Mouse (Mus musculus): ENCODE data around the gene Farp2.
"Not testable (repeated sequence)": the region's sequence is repeated elsewhere in the genome, so short reads cannot be mapped to it uniquely, and the experiment has no call there.

The Farp2 gene

DNA sequence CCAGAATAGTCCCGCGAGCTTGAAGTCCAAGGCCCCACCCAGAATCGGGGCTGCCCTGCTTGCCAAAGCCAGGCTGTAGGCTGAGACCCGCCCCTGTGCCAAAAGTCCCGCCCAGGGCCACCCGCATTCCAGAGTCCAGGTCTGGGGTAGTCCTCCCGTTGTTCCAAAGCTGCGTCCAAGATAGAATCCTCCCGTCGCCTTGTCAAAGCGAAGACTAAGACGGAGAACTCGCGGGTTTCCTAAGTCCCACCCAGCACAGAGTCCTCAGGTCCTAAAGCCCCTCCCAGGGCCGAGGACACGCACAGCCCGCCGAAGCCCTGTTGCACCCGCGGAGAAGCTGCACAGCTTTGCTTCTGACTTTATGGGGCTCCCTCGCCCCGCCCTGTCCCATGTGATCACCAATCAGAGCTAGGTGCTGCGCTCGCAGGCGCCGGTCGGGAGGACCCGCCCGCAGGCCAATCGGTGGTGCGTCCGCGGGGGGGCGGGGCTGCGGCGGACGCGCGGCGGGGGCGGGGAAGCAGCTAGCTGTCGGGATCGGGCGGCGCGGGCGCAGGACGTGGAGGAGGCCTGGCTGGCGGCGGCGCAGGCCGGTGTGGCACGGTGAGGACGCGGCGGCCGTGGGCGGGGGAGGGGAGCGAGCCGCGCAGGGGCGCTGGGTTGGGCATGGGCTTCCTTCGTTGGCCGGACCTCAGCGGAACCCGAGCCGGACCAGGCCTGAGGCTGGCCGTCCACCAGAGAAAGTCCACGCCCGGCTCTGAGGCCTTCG lies at the start of gene Farp2:
Gene Farp2, plus strand, starts transcription at position 495 of the 766 bp plus-strand sequence.
- DNase-seq (ENCODE audit: low read depth, low spot score), result peak; percentile 87

DNA sequence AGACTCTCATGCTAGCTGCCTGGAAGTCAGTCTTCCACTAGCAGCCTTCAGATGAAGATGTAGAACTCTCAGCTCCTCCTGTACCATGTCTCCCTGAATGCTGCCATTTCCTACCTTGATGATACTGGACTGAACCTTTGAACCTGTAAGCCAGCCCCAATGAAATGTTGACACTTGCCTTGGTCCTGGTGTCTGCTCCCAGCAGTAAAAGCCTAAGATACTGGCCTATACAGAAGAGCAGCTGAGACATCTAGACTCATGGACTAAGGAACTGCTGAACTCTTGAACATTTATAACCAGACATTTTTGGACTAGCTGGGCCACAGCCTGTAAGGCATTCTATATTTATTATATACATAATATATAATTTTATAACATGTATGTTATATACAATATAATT lies 46.8 kb upstream of the Farp2 start:
- DNase-seq (ENCODE audit: low read depth, low spot score), result no peak

DNA sequence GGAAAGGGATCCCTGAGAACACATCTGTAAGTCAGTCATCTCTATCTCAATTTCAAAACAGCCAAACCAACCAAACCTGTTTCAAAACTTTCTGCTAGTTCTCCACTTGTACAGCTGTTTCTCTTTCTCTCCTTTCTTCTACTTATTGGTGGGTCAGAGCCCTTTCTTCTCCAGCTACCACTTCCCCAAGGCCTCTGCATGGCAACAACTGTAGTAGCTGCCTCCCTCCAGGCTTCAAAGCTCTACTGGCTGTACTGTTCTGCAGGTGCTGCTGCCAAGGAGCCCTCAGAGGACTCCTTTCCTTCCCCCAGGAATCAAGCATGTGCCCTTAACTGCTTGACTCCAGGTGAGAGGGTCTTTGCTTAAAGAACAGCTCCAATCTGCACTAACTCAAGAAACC lies 46.1 kb upstream of the Farp2 start:
- no peak for DNase-seq (ENCODE audit: low read depth, low spot score)

DNA sequence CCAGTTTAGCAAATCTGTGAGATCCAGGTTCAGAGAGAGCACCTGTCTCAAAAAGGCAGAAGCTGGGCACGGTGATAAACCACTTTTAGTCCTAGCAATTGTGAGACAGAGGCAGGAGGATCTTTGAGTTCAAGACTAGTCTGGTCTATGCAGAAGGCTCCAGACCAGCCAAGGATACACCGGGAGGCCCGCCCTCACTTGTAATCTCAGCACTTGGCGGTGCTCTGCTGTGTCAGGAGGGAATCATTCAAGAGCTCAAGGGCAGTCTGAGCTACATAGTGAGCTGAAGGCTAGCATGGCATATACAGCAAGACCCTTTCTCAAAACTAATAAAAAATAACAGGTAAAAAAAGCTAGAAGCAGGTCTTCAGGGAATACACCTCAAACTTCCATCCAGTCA lies 43.3 kb upstream of the Farp2 start:
- no peak for DNase-seq (ENCODE audit: low read depth, low spot score)

DNA sequence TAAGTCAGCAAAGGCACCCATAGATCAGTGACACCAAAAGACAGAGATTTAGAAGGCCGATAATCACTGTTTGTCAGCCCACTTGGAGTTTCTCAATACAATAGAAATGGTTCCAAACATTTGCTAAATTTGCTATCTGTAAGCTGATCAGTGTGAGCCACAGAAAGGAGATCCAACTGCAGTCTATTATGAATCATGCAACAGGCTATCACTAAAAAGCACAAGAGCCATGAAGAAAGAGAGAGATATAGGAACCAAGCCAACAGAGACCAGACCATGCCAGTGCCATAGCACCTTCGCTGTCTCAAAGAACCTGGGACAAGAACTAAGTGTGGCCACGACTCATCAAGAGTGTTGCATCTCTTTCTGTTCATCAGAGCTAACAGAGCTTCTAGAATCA lies 36.2 kb upstream of the Farp2 start:
- no peak for DNase-seq (ENCODE audit: low read depth, low spot score)

DNA sequence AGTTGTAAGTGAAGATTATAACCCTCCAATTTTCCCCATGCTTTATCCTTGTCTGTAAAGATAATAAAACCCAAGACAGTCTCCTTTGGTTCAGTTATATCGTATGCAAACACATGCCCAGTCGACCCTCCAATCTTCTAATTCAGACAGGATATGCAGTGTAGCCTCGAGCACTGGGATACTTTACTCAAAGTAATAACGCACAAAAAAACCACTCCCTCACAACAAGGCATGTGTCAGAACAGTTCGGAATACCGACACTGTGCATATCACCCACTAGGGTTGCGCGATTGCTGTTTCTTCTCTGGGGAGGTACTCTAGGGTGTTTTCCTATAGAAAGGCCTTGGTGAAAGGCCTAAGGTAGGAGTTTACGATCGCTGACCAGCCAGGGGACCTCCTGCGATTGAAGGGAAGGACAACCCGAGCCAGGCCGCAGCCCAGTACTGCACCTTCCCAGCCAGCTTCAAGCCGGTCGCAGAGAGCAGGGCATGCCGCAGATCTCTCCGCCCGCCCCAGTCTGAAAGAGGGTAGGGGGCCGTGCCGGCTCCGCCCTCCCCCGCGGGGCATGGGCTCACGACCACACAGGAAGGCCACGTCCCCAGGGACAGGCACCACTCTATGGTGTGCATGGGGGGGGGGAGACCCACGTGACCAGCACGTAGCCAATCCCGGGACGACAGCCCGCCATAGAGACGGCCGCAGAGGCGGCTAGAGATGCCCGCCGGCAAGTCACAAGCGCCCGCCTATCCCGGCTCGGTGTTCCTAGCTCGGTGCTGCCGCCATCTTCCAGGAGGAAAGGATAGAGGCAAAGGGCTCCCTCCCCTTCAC lies 33.9 kb upstream of the Farp2 start:
- peak; percentile 82 for DNase-seq (ENCODE audit: low read depth, low spot score)

DNA sequence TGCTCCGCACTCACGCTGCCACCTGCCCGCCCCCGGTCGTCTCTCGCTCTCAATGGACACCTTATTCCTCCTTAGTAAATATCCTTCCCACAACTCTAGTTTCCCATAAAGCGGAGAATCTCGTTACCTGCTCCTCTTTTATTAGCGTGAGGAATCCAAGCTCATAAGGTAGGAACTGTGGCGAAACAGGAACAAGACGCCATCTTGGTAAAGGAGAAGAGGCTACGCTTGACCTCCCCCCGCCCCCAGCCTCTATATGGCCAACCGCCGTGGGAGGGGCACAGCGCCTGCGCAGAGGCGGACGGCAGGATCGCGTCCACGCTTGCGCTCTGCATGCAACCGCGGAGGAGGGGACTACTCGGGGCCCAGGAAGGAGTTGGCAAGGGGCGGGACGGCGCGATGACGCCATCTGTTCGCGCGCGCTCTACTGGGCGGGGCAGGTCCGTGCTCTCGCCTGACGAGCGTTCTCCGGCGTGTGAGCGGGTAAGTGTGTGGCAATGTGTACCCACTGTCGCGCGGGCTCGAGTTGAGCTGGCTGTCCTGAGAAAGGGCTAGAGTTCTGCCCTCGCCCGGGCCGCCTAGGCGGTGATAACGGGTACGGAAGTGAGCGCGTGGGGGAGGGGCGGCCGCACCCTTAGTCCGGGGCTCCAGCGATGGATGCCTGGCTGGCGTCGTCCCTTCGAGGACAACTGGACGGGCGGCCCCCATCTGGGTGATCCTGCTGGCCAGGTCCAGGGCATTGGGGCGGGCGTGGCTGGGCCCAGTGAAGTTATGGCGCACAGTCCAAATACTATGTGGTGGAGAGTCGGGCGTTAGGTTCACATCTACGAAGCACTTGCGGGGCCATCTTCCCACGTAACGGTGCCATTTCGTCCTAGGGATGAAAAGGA lies 33.0 kb upstream of the Farp2 start, which contains the start of gene Hdlbp:
Gene Hdlbp, minus strand, starts transcription at position 230 of the 890 bp plus-strand sequence.
- DNase-seq (ENCODE audit: low read depth, low spot score), result peak; percentile 90

DNA sequence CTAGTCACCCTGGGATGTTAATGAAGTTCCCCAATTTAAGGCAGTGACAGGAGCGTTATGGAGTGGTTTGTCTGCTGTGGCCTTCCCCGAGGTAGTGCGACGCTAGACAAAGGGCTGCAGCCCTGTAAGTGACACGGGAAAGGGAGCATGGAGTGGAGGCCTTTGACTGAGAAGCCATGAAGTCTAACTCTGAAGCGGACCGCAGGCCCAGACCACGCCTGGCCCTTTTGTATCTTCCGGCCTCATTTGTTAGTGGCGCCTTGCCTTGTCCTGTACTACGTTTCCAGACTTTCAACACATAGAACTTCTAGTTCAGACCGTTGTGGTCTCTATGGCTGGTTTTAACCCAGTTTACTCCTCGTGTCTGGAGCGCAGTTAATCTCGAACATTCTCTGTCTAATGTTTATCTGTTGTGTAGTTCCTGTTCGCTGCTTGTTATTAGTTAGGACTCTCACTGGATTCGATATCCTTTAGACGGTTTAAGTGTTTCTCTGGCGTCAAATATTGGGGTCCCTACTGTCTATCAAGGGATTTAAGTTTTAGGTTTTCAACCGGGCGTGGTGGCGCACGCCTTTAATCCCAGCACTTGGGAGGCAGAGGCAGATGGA lies 32.3 kb upstream of the Farp2 start:
- DNase-seq (ENCODE audit: low read depth, low spot score), result peak; percentile 47

DNA sequence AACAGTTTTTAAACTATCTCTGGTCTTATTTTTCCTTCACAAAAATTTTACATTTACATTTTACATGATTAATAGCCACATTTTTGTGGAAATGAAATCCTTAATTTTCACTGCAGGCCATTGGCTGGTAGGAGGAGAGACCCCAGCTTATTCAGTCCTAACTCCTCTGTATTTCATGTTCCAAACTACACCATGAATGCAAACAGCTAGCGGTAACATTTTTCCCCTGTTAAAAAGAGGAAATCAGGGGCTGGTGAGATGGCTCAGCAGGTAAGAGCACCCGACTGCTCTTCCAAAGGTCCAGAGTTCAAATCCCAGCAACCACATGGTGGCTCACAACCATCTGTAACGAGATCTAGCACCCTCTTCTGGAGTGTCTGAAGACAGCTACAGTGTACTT lies 25.6 kb upstream of the Farp2 start:
- not testable (repeated sequence) for DNase-seq (ENCODE audit: low read depth, low spot score)

DNA sequence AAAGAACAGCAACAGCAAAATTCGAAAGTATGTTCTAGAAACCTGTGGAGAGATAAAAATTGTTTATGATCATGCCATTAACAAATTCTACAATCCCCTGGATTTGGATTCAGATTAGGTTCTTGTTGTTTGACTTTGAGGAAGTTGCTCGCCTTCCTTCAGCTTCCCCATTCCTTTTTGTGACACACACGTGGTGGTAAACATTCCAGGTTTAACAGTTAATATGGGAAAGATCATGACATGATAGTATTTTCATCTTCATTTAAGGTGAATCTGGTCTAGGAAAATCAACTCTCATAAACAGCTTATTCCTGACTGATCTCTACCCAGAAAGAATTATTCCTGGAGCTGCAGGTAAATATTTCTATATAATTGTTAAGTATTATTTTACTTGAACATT lies 16.6 kb upstream of the Farp2 start:
- DNase-seq (ENCODE audit: low read depth, low spot score), result no peak

DNA sequence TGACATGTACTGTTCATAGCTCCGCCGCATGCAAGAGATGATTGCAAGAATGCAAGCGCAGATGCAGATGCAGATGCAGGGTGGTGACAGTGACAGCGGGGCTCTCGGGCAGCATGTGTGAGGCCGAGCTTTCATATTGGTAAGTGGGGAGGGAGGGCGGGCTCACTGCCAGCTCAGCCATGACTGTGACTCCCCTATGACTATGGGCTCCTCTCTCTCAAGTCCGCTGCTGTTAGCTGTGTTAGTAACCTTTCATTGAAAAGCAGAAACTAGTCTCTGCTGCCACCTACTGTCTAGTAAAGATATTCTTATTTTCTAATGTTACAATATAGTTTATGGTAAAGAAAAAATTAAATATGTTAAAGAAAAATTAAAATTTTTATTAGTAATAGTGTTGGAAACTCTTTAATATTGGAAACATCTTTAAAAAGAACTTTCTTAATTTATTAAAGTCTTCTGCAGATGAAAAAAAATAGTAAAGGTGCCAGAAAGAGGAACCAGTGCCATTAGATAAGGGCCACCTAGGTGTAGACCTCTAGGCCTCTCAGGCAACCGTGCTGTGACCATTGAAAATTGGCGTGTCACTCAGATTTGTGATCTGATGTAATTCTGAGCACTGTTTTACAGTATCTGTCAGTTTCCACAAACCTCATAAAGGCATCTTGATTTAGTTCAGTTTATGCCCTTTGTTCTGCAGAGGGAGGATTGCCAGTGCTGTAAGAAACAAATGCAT lies 4.8 kb upstream of the Farp2 start:
- peak; percentile 21 for DNase-seq (ENCODE audit: low read depth, low spot score)

DNA sequence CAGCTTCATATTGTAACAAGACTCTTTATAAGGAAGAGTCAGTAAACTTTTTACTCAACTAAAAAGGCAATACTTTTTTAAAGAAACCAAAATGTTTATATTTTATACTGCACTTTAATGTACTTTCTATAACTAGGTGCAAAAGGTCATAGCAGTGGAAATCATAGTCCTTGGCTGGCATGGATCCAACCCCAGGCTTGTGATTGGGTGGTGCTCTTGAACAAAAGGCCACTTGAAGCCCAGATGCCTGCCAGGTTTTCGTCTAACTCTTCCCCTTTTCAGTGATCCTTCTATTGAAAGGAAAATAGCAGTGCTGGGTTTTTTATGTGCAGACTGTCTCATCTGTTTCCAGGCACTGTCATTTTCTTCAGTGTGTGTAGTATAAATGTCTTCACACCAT lies 3.3 kb upstream of the Farp2 start:
- DNase-seq (ENCODE audit: low read depth, low spot score), result not testable (repeated sequence)

DNA sequence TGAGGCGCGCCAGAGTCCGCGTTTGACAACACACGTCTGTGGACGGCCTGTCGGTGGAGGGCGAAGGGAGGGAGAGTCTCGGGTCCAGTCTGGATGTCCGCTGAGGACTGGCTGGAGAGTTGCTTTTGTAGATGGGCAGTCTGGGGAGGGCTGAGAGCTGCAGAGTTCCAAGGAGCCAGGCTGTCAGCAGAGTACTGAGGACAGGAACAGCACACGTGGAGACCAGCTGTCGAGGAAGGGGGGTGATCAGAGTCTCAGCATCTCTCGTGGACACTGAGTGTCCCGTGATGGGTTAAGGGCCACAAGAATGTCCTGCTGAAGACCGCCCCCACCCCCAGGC lies 442 bp downstream of the Farp2 start:
- DNase-seq (ENCODE audit: low read depth, low spot score), result no peak

DNA sequence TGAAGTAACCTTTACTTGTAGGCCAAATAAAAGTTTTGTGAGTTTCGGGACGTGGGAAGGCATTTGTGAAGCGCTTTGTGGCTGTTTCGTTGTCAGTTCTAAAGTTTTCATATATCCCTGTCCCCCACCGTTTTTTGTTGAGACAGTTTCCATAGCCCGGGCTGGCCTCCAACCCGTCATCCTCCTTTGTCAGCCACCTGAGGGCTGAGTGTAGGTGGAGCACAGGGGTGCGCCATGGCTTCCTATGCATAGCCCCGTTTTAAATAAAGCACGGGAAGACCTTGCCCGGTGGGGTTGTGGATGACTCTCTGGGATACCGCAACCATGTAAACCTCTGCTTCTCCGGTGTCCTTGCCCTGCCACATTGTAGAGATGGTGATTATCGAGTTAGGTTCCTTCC lies 1.3 kb downstream of the Farp2 start:
- no peak for DNase-seq (ENCODE audit: low read depth, low spot score)

DNA sequence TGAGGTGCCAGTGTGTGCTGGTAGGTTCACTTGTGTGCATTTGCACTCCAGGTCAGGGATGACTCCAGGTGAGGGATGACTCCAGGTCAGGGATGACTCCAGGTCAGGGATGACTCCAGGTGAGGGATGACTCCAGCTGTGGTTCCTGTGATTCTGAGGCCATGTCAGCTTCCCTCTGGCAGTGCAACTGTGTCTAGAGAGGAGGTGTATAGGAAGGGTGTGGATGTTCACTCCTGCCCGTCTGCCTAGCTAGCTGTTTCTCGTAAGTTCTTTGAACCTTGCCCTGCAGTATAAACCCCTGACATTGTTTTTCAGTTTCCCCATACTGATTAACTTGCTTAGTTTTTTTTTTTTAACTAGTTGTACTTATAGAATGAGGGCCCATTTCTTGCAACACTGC lies 9.6 kb downstream of the Farp2 start:
- DNase-seq (ENCODE audit: low read depth, low spot score), result no peak

DNA sequence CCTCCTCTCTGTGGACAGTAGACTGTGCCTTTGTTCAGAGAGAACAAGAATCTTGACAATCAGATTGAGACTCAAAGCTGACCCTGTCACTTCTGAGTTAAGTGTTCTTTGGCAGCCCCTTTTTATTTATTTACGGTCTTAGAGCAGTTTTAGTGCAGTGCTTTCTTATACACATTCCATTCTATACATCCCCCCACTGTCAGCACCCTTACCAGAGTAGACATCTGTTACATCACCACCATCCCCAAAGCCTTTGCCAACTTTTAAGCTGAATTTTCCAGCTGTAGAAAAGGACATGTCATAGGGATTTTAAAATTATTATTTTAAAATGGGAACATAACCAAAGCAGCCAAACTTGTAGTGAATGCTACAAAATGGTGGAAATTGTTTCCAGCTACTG lies 10.4 kb downstream of the Farp2 start:
- DNase-seq (ENCODE audit: low read depth, low spot score), result no peak

DNA sequence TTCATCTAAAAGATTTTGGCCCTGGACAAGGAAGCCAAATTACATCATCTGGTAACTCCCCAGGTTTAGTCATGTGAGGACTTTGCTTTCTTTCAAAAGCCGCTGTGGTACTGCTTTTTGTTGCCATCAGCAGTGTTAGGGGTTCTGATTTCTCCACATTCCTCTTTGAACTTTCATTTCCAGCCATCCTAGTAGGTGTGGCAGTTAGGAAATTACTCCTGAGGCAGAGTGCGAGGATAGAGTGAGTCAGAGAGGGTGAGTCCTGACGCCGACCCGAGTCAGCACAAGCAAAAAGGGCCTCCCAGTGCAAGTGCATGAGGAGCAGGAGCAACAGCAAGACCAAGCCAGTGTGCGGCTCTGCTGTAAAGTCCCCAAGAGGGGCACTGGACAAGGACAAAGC lies 17.9 kb downstream of the Farp2 start:
- DNase-seq (ENCODE audit: low read depth, low spot score), result no peak

DNA sequence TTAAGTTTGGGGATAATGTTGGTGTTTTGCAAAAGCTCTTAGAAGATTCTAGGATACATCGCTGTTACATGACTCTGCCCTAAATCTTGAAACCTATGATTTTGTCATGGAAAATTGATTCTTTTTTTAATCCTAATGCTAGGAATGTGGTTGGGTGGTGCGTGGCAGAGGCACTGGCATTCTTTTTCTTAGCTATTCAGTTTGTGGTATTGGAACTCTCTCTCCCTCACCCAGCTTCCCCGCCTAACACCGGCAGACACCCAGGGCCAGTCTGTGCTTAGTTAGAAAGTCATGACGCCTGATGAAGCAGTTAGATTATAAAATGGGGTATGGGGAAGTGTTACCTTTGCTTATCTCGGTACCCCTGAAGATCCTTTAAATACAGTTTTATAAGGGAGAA lies 25.3 kb downstream of the Farp2 start:
- DNase-seq (ENCODE audit: low read depth, low spot score), result no peak

DNA sequence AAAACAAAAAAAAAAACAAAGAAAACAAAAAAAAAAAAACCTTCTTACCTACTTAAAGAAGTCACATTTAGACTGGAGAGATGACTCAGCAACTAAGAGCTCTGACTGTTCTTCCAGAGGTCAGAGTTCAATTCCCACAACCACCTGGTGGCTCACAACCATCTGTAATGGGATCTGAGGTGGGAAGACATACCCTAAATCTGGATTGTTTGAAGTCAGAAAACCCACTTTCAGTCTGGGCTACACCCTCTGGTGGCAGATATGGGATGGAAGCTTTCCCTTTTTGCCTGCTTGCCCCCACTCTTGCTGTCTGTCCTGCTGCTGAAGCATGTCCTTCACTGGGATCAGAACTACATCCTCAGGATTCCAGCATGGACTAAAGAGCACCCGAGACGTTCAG lies 31.3 kb downstream of the Farp2 start:
- DNase-seq (ENCODE audit: low read depth, low spot score), result no peak

DNA sequence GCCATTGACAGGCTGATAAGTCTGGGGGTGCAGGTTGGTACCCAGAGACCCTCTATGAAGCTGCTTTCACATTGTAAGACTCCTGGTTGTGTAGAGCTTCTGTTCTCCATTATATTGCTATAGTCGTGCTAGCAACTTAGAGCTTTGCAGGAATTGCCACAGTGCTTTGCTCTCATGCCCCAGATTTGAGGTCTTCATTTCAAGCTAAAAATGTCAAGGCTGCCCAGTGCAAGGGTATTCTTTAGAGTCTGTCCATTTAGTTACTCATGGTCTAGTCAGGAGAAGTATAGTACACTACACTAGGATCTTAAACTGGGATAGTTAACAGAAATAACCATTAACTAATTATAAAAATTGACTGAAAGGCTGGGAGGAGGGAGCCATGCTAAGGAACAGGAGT lies 35.4 kb downstream of the Farp2 start:
- DNase-seq (ENCODE audit: low read depth, low spot score), result no peak

DNA sequence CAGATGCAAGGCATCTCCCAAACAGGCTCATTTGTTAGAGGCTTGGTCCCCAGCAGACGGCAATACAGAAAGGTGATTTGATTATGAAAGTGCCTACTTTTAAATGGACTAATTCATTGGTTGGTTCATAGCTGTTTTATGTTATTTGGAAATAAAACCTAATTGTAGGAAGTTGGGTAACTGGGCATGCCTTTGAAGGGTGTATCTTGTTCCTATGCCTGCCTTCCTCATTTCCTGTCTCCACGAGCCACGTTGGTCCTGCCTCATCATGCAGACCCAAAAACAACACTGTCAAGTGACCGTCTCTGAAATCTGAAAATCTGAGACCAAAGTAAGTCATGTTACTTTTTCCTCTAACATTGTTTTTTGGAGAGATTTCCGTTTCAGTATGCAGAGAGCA lies 39.5 kb downstream of the Farp2 start:
- no peak for DNase-seq (ENCODE audit: low read depth, low spot score)

All from c-Kit-negative CD71-positive TER-119-positive erythroid progenitor cells, embryonic 14.5 days (primary cell).